Mouse (Mus musculus): ENCODE measurements around the gene Fam214b. TPM values are rescaled to one million over a fixed set of nuclear protein-coding genes. Genes with fewer than 3 reads are reported as not detected.

Fam214b gene
- total RNA-seq, 2 experiments from 2014 or later = 33.7 to 33.8 TPM

DNA sequence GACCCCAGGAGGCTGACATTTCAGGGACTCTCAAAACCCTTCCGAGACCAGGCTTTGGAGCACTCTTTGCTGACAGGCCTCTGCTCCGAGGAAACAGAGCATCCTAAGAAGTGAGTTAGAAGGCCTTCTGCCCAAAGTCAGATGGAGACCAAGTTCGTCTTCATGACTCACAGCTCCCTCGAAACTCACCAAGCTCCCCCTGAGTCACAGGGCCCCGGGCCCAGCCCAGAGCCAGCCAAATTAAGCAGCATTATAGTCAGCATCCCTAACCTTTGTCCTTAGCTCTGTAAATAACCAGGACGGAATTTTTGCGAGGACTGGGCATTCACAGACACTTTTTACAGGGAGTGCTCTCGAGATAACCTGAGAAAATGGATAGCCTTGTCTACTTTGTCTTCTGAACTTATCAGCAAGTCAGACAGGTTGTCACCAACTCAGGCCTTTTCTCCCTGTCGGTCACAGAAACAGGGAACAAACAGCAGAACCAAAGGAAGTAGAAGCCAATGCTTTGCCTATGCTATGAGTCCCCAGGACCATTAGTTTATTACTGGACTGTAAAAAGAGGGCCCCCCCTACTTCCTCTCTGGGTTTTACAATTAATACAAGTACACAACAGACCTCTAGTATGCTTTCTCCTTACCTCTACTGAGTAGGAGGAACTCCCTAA lies 5.0 kb downstream of the Fam214b start:
- intact Hi-C loops (cut with DNase I) = no loop called here
- no peak for DNase-seq

GRCm38 (mm10) chr4:43040114-43040572 lies 5.9 kb downstream of the Fam214b start:
- peak; percentile 95 to 96 for DNase-seq
- intact Hi-C loops (cut with DNase I) = no loop called here

DNA sequence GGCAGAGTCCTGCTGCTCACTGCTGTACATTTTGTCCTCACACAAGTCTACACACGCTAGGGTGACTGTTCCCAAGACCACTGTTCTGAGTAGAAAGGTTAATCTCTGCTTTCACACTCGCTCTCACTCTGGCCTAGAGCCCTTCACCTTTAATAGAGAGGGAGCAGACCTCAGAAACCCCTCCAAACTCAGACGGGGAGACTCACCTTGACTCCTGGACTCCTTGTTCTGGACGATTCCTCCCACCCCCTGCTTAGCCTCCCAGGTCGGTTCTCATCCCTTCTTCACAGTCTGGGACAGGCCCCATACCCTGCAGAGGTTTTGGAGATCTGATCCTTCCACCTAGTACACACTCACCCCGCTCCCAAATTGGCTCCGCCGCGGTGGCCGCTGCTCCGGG lies 6.4 kb downstream of the Fam214b start:
- intact Hi-C loops (cut with DNase I) = no loop called here
- DNase-seq = no peak

DNA sequence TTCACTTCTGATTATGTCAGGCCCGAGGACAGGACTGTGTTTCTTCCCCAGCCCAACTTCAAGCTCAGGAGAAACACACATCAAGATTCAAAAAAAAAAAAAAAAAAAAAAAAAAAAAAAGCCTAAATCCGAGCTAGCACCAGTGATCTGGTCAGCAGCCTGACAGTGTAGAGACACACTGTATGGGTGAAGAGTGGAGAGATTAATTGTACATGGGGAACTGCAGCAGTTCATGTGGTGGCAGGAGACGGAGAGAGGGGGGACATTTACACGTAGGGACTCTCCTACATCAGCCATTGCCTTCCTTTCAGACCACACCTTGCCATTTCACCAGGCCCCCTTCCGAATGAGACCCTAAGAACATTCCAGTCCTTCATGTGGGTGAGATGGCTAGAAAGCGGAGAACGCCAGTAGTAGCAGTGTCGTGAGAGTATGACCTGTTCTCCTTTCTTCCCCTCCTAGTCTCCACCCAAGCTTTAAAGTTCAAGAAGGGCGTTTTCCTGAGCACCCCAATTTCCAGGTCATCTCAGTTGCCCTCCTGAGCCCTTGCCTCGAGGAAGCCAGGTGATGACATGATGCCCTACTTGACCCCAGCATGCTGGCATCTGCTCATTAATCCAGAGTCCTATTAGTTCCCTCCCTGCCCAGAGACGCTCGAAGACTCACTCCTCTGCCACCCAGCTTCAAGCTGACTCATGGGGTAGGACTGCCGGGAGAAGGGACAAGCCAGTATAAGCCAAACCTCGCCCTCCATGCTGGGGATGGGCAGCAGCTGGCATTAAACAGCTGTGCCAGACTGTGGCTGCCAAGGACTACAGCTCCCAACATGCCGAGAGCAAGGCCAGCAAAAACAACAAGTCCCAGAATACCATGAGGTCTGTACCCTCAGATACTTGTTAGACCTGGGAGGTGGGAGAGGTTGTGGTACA lies 7.2 kb downstream of the Fam214b start:
- intact Hi-C loops (cut with DNase I) = no loop called here
- peak in 1 of 2 experiments; percentile 61 for DNase-seq

DNA sequence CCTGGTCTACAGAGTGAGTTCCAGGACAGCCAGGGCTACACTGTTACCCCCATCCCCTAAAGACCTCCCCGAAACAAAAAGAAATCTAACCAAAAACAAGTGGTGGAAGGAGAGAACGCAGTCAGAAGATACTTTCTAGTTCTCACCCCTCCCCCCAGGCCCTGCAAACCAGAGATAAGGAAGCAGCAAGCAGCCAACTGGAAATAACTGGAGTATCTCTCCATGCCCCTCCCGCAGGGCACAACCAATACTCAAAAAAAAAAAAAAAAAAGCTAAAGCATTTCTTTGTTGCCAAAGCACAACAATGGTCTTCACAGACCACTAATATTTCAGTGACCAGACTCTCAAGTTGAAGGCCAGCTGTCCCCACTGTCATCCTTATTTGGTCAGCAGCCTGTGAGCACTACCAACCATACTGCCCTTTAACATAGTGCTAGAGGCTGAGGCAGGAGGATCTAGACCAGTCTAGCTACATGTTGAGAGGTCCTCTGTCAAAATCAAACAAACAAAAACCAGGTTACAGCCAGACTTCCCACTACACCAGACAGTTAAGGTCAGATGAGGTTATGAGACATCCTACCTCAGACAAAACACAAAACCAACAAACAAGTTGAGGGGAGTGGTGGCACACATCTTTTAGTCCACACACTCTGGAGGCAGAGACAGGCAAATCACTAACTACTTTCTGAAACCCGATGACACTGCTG lies 8.0 kb downstream of the Fam214b start:
- DNase-seq = no peak
- intact Hi-C loops (cut with DNase I) = no loop called here

GRCm38 (mm10) chr4:43036356-43036755 lies 9.7 kb downstream of the Fam214b start:
- intact Hi-C loops (cut with DNase I) = no loop called here
- DNase-seq = no peak

DNA sequence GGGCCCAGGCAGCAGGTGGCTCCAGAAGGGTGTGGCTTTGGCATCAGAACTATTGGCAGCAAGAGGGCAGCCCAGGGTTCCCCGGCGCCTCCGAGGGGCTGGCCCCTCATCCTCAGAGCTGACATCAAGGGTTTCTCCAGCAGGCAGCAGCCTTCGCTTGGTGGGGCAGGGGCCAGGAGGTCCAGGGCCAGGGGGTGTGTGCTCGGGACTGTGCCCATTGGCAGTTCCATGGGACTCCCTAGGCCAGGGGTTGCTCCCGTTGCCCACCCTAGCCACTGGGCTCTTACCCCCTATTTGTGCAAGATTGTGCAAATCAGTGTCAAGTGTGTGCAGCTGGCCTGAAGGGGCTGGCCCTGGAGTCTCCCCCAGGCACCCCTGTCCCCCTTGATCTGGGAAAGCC lies 10.2 kb downstream of the Fam214b start:
- intact Hi-C loops (cut with DNase I) = no loop called here
- no peak for DNase-seq

DNA sequence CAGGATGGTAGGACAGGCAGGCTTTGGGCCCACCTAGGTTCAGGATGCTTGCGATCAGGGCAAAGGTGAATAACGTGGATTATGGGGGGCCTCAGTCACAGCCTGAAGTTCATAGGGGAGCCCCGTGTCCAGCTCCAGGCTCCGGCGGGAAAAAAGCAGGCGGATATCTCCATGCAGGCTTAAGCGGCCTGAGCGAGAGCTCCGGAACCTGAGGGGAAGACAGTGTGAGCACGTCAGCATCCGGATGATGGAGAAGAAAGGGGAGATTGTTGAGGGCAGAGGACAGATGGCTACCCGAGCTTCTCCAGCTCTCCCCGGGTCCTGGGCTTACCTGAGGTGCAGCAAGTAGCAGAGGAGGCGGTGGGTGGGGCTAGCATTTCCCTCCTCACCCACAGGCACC lies 12.5 kb downstream of the Fam214b start:
- intact Hi-C loops (cut with DNase I) = no loop called here
- no peak for DNase-seq

DNA sequence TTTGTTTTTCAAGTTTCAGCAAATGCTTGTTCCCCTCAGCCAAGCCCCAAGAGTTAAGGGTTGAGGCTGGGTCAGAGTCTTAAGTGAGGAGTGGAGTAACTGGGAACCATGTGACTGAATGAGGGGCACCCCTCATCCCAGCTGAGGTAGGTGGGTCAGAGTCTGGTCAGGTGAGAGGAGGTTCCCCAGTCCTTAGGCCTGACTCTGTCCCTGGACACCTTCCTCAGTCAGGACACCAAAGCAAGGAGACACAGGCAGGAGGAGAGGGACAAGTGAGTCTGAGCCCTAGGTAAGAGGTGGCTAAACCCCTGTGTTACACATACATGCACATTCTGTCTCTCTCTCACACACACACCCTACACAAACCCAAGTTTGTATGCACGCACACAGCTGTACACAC lies 13.5 kb downstream of the Fam214b start:
- intact Hi-C loops (cut with DNase I) = no loop called here
- no peak for DNase-seq

DNA sequence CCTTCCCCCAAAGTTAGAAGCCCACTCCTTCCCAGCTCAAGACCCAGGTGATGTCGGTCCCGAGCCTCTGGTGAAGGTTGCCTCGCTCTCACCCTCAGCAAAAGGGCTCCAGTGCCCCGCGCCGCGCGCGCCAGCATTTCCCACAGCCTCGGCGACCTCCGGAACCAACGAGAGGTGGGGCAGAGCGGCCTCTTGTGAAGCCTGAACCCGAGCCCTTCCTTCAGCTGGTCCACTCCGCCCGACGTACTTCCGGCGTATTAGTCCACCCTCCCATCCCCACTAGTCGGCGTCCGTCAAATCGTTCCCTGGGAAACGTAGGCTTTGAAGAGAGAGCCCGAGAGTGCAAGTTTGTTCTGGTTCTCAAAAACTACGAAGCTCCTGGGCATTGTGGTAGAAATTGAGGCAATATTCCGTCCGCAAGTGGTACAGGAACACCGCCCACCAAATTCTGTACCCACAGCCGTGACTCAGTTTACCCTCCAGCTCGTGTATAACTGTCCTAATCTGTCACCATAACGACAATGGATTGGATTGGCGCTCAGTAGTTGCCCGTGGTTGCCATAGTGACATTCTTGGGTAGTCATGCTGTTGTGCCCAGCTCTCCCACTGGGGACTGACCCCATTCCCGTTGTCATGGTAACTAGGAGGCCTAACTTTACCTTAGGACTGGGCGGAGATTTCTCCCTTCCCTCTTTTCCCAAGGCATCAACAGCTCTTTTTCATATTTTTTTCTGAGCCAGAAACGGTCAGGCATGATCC lies 14.6 kb downstream of the Fam214b start, which contains the start of gene Stoml2:
Gene Stoml2 (minus strand): TSS at position 474 of the 759 bp plus-strand sequence.
- intact Hi-C loops (cut with DNase I) = no loop called here

GRCm38 (mm10) chr4:43030780-43031230 lies 15.2 kb downstream of the Fam214b start:
- intact Hi-C loops (cut with DNase I) = no loop called here
- no peak for DNase-seq

More for the DNA sequence above, 14.6 kb downstream of the Fam214b start, which contains the start of gene Stoml2:
- DNase-seq = peak; percentile 90 to 92

DNA sequence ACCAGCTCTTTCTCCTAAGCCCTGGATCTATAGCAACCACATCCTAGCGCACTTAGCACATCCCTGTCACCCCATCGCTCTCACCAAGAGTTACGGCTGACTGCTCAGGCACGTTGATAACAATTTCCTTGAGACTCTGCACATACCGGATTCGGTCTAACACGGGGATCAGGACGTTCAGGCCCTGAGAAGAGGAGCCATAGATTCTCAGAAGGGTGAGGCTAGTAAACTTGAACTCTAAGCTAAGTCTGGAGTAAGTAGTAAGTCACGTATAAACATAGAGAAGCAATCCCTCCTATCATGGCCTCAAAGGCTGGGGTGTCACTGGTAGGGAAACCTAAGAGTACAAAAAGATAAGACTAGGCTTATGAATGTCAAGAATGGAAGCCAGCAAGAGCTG lies 15.7 kb downstream of the Fam214b start:
- DNase-seq = no peak
- intact Hi-C loops (cut with DNase I) = no loop called here

GRCm38 (mm10) chr4:43029749-43030148 lies 16.3 kb downstream of the Fam214b start:
- intact Hi-C loops (cut with DNase I) = no loop called here
- DNase-seq = no peak

- no peak for DNase-seq
- intact Hi-C loops (cut with DNase I) = no loop called here
Measured at GRCm38 (mm10) chr4:43029121-43029520, 16.9 kb downstream of the Fam214b start.

DNA sequence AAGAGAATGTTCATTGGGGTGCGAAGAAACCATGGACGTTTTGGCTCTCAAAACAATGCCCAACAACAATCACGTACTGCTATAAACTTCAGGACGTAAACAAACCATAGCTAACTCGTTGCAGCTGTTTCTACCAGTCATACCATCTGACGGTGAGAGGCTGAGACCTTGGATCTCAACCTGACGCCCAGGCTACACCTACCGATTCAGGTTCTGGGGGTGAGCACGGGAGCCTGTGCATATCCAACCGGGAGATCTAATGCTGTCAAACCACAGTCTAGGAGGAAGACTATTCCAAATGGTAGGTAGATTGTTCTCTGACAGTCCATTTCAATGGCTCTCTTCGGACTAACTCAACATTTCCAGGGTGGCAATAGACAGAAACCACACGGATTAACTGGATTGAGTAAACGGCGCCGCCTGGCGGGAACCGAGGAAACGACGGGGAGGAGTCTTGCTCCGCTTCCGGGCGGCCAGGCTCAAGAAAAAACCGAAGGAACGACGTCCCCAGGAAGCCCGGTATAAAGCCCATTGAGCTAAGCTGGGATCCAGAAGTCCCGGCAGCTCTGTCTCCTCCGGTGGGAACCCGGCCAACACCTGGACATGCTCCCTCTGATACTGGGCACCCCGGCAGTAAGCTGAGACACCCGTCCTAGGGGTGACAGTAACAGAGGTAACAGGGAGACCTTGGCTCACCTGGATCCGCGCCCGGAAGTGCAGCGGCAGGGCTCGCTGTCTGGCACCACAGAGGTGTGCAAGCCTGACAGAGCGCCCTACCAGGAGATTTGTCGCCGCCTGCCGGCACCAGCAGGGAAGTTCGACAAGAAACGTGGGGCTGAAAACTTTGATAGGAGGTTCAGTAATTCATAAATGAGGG lies 20.7 kb downstream of the Fam214b start, which contains the start of gene Pigo:
Gene Pigo (minus strand): TSS at position 736 of the 877 bp plus-strand sequence.
- intact Hi-C loops (cut with DNase I) = loop anchor here (1.0 kb wide), 1 partner anchor 20 kb away; no protein-coding TSS in a partner anchor

DNA sequence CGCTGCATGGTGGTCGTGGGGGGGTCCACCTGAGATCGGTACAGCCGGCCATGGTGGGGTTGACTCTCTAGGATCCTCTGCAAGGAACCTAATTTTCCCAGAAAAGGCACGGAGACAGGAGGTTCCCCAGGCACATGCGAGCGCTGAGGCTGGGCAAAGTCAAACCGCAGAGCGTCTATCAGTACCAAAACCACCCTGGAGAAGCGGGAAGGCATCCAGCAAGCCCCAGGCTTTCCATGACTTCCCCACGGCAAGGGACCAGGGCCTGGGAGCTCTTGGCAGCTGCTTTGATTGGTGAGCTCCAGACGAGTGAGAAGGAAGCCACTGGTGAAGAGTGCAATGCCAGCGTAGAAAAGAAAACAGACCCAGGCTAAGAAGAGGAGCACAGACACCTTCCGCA lies 21.3 kb downstream of the Fam214b start:
- DNase-seq = no peak
- intact Hi-C loops (cut with DNase I) = loop anchor here (1.0 kb wide), 1 partner anchor 19 kb away; no protein-coding TSS in a partner anchor

More for the DNA sequence above, 20.7 kb downstream of the Fam214b start, which contains the start of gene Pigo:
- DNase-seq = peak; percentile 94 to 96

- intact Hi-C loops (cut with DNase I) = no loop called here
- no peak for DNase-seq
Measured at GRCm38 (mm10) chr4:43021341-43021740, 24.7 kb downstream of the Fam214b start.

GRCm38 (mm10) chr4:43020876-43021275 lies 25.1 kb downstream of the Fam214b start:
- intact Hi-C loops (cut with DNase I) = no loop called here
- DNase-seq = no peak
